Mouse (Mus musculus) heart, embryonic 16.5 days (tissue): Measurements from ENCODE around the gene Fzd2. TPM values are rescaled to one million over a fixed set of nuclear protein-coding genes. Genes with fewer than 3 reads are reported as not detected.
A peak's percentile ranks its signal among the peaks of the same experiment; 100 is the strongest.
"Not testable (repeated sequence)": the region's sequence is repeated elsewhere in the genome, so short reads cannot be mapped to it uniquely, and the experiment has no call there.

ENCODE experiments used
- ATAC-seq: fragments of 200-750 bp; cut with Nextera tagmentation; replicated peaks from 2 replicates; pipeline ENCODE4 v1.8.0; 2017; ENCODE audit warnings: moderate number of reproducible peaks; ENCODE audit not compliant: insufficient read depth, low FRiP score; ENCODE audit errors: extremely low read depth
- H3K27ac ChIP-seq: fragments of 300-500 bp; sonication (generic); 2 replicates; pipeline ENCODE4 v1.5.1; 2014; ENCODE audit warnings: mild to moderate bottlenecking, low read length, control low read depth, moderate library complexity
- H3K27me3 ChIP-seq: fragments of 300-500 bp; sonication (generic); 2 replicates; pipeline ENCODE4 v1.6.1; 2014; ENCODE audit warnings: low read length, mixed read lengths; ENCODE audit not compliant: control insufficient read depth, insufficient read depth
- H3K36me3 ChIP-seq: fragments of 300-500 bp; sonication (generic); 2 replicates; pipeline ENCODE4 v1.6.1; 2014; ENCODE audit not compliant: control insufficient read depth, insufficient read depth
- H3K4me1 ChIP-seq: fragments of 300-500 bp; sonication (generic); 2 replicates; pipeline ENCODE4 v1.6.1; 2014; ENCODE audit warnings: low read length, mixed read lengths; ENCODE audit not compliant: control insufficient read depth, insufficient read depth
- H3K4me2 ChIP-seq: fragments of 300-500 bp; sonication (generic); 2 replicates; pipeline ENCODE4 v1.6.1; 2014; ENCODE audit warnings: low read depth, mild to moderate bottlenecking, control low read depth, low read length
- H3K4me3 ChIP-seq: fragments of 300-500 bp; sonication (generic); 2 replicates; pipeline ENCODE4 v1.5.1; 2014; ENCODE audit warnings: mild to moderate bottlenecking, control low read depth, low read length
- H3K9ac ChIP-seq: fragments of 300-500 bp; sonication (generic); 2 replicates; pipeline ENCODE4 v1.6.1; 2014; ENCODE audit warnings: low read length, control low read depth
- H3K9me3 ChIP-seq: fragments of 300-500 bp; sonication (generic); replicated peaks from 2 replicates; pipeline ENCODE4 v1.6.1; 2016; ENCODE audit warnings: low read length; ENCODE audit not compliant: control insufficient read depth
- WGBS: fragments of 180-500 bp; shearing (Covaris S2); extraction: QIAGEN DNeasy Blood & Tissue Kit; methylation state at CpG from one replicate; pipeline ENCODE4 v1.1.7; 2014; 5-methylcytosine and 5-hydroxymethylcytosine counted together
- polyA plus RNA-seq: library from polyadenylated mRNA; unstranded; fragments of >200 nt; fragmentation: Nextera tagmentation; extraction: Ambion mirVana; gene quantifications from 2 replicates; pipeline ENCODE4 v1.2.1, GENCODE M21; 2015

Fzd2 gene
- polyA plus RNA-seq, 1 experiment from 2014 or later = 12.4 TPM

DNA sequence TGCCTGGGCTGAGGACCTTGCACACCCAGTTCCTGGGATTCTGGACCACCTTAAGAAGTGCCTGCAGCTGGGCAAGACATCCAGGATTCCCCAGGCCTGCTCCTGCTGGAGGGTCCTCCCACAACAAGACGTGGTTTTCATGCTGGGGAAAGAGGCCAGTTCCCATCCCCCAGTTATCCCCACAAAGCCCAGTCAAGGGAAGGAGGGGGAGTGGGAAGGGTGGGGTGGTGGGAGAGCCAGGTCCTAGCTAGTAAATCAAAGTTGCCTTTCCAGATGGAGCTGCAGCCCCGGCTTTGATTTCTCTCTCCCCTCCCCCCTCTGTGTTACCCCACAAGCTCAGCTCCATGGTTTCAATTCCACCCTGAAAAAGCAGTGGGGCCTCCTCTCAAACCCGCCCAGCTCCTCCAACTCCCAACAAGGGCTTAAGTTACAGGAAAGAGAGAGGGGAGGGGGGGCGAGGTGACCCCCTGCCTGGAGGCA is 8.8 kb upstream of the Fzd2 start:
- Histone ChIP-seq H3K9me3 (no peaks in the 10 kb centered on the region), H3K4me3 (no peak overlapping the region), H3K36me3 (no peaks in the 10 kb centered on the region), H3K4me2 (no peak overlapping the region), H3K27me3 (no peaks in the 10 kb centered on the region), H3K4me1 (no peaks in the 10 kb centered on the region), H3K9ac (peak overlapping the region; percentile 11), H3K27ac (no peak overlapping the region)
- WGBS = 32% methylated on average over 3 of the region's 4 CpGs
- ATAC-seq = no peak

GRCm38 (mm10) chr11:102599912-102600311 is 4.3 kb upstream of the Fzd2 start:
- 85% methylated on average over 3 of the region's 3 CpGs for WGBS
- Histone ChIP-seq H3K36me3 (no peaks in the 10 kb centered on the region), H3K9me3 (no peaks in the 10 kb centered on the region), H3K4me2 (no peak overlapping the region), H3K27ac (no peak overlapping the region), H3K9ac (no peak overlapping the region), H3K27me3 (no peaks in the 10 kb centered on the region), H3K4me1 (no peaks in the 10 kb centered on the region), H3K4me3 (no peak overlapping the region)
- ATAC-seq = no peak

- Histone ChIP-seq H3K9me3 (no peaks in the 10 kb centered on the region), H3K4me1 (peaks cover 3% of the 10 kb centered on the region; the same call in 1 of the 2 replicates), H3K4me2 (peak overlapping the region; percentile 77), H3K9ac (peak overlapping the region; percentile 77), H3K36me3 (no peaks in the 10 kb centered on the region), H3K27me3 (no peaks in the 10 kb centered on the region), H3K27ac (peak overlapping the region; percentile 96), H3K4me3 (peak overlapping the region; percentile 62)
- no peak for ATAC-seq
- 10% methylated on average over 13 of the region's 13 CpGs for WGBS
Measured at GRCm38 (mm10) chr11:102602816-102603495, 1.2 kb upstream of the Fzd2 start.

GRCm38 (mm10) chr11:102603496-102603850 is 723 bp upstream of the Fzd2 start:
- Histone ChIP-seq H3K36me3 (no peaks in the 10 kb centered on the region), H3K9me3 (no peaks in the 10 kb centered on the region), H3K27ac (peak overlapping the region; percentile 96), H3K9ac (peak overlapping the region; percentile 77), H3K4me3 (peak overlapping the region; percentile 62), H3K27me3 (no peaks in the 10 kb centered on the region), H3K4me1 (peaks cover 8% of the 10 kb centered on the region), H3K4me2 (peak overlapping the region; percentile 77)
- peak; percentile 63 for ATAC-seq
- 2% methylated on average over 10 of the region's 10 CpGs for WGBS

DNA sequence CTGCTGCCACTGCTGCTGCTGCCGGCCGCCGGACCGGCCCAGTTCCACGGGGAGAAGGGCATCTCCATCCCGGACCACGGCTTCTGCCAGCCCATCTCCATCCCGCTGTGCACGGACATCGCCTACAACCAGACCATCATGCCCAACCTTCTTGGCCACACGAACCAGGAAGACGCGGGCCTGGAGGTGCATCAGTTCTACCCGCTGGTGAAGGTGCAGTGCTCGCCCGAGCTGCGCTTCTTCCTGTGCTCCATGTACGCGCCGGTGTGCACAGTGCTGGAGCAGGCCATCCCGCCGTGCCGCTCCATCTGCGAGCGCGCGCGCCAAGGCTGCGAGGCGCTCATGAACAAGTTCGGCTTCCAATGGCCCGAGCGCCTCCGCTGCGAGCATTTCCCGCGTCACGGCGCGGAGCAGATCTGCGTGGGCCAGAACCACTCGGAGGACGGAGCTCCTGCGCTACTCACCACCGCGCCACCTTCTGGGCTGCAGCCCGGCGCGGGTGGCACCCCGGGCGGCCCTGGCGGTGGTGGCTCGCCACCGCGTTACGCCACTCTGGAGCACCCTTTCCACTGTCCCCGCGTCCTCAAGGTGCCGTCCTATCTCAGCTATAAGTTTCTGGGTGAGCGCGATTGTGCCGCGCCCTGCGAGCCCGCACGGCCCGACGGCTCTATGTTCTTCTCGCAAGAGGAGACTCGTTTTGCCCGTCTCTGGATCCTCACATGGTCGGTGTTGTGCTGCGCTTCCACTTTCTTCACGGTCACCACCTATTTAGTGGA is 769 bp downstream of the Fzd2 start:
- WGBS = under 1% methylated on average over 74 of the region's 74 CpGs
- no peaks in the 10 kb centered on the region for H3K9me3 ChIP-seq
- H3K27ac ChIP-seq = peak overlapping the region; percentile 94
- H3K36me3 ChIP-seq = no peaks in the 10 kb centered on the region
- H3K4me3 ChIP-seq = peak overlapping the region; percentile 62
- H3K27me3 ChIP-seq = no peaks in the 10 kb centered on the region
- peak overlapping the region; percentile 78 for H3K4me2 ChIP-seq
- peaks cover 19% of the 10 kb centered on the region for H3K4me1 ChIP-seq
- peak; percentile 21; the same call in 1 of the 2 replicates for ATAC-seq
- peak overlapping the region; percentile 80 for H3K9ac ChIP-seq

- ATAC-seq = no peak
- no peaks in the 10 kb centered on the region for H3K36me3 ChIP-seq
- H3K27me3 ChIP-seq = no peaks in the 10 kb centered on the region
- WGBS = 2% methylated on average over 62 of the region's 62 CpGs
- H3K9ac ChIP-seq = peak overlapping the region; percentile 80
- H3K4me2 ChIP-seq = peak overlapping the region; percentile 78
- peak overlapping the region; percentile 94 for H3K27ac ChIP-seq
- H3K4me3 ChIP-seq = peak overlapping the region; percentile 62
- no peaks in the 10 kb centered on the region for H3K9me3 ChIP-seq
- peaks cover 23% of the 10 kb centered on the region for H3K4me1 ChIP-seq
Measured at GRCm38 (mm10) chr11:102605553-102606416, 1.6 kb downstream of the Fzd2 start.

- H3K27me3 ChIP-seq = no peaks in the 10 kb centered on the region
- H3K4me1 ChIP-seq = peaks cover 29% of the 10 kb centered on the region
- H3K4me2 ChIP-seq = peak overlapping the region; percentile 78
- 4% methylated on average over 12 of the region's 12 CpGs for WGBS
- peak overlapping the region; percentile 80 for H3K9ac ChIP-seq
- H3K36me3 ChIP-seq = no peaks in the 10 kb centered on the region
- peak overlapping the region; percentile 62 for H3K4me3 ChIP-seq
- no peak for ATAC-seq
- peak overlapping the region; percentile 94 for H3K27ac ChIP-seq
- H3K9me3 ChIP-seq = no peaks in the 10 kb centered on the region
Measured at GRCm38 (mm10) chr11:102606751-102607171, 2.6 kb downstream of the Fzd2 start.

DNA sequence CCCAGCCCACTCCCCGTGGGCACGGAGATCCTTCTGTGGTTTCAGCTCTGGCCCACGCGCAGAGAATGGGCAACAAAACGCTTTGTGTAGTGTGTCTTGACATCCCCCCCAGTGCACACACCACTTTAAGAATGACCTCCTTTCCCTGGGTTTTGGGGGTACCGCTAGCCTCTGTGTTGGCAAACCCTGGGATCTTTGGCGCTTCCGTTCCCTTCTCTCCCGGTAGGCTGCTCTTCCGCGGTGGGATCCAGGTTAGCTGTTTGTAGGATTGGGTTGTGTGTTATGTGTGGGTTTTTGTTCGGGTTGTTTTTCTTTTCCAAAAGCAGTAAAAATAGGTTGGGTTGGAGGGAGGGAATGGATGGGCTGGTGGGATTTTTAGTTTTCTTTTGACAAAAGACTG is 3.0 kb downstream of the Fzd2 start:
- H3K36me3 ChIP-seq, ATAC-seq, H3K27me3 ChIP-seq, H3K9me3 ChIP-seq: not testable (repeated sequence)
- Histone ChIP-seq H3K27ac (peak overlapping the region; percentile 94), H3K9ac (peak overlapping the region; percentile 80), H3K4me2 (peak overlapping the region; percentile 78), H3K4me3 (peak overlapping the region; percentile 62), H3K4me1 (peaks cover 29% of the 10 kb centered on the region)
- WGBS = 6% methylated on average over 12 of the region's 12 CpGs
